Mouse (Mus musculus) heart, adult 9 months (tissue): ENCODE data around the gene Gm6993.
A peak's percentile ranks its signal among the peaks of the same experiment; 100 is the strongest.

Source experiments
- DNase-seq, 2 experiments: peaks; one replicate each; pipeline ENCODE4 v3.0.0; 2022; ENCODE audit warnings: low spot score in 2 of 2

Gm6993 gene

GRCm38 (mm10) chr12:31240470-31240869, at the start of gene Gm6993:
TSS of gene Gm6993 (plus strand) at chr12:31240770.
- no peak for DNase-seq

DNA sequence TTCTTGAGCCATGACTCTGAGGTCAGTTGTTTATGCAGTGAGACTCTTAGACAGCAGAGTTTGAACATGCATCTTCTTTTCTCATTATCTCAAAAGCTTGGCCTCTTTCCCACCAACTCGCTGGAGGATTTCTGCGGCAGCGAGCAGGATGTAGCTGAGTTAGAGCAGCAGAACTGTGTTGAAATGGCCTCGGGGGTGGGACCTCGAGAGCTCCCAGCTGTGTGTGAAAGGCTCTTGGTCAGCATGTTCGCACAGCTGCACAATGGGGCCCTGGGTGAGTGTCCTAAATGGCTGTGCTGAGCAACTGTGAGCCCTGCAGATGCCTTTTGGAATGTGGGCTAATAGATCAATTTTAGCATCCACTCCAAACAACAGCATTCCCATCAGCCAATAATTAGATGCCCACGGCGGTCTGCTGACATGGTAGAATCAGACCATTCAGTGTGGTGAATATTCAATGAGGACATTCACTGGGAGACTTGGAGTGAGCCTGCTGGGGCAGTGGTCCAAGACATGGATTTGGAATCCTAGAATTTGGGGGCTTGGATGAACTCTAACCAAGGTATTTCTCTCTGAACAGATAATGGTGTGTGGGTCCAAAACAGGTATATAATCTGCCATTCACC, 49.1 kb upstream of the Gm6993 start:
- DNase-seq: peak; percentile 91 to 92

GRCm38 (mm10) chr12:31202509-31202908, 38.1 kb upstream of the Gm6993 start:
- no peak for DNase-seq

GRCm38 (mm10) chr12:31203746-31204455, 36.7 kb upstream of the Gm6993 start:
- peak; percentile 41 to 42 for DNase-seq

DNA sequence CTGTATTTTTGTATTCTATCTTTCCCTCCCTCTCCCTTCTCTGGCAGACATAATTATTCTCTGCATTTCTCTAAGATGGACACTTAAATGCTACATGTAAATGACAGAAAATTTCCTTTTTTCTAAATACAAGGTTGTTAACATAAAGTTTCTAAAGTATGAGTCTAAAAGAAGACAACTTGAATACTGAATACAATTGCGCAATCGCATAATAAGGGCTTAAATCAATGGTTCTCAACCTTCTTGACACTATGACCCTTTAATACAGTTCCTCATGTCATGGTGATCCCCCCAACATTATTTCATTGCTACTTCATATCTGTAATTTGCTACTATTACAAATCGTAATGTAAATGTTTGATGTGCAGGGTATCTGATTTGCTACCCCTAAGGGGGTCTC, 35.7 kb upstream of the Gm6993 start:
- DNase-seq: no peak

GRCm38 (mm10) chr12:31205983-31206633, 34.5 kb upstream of the Gm6993 start:
- DNase-seq: no peak

DNA sequence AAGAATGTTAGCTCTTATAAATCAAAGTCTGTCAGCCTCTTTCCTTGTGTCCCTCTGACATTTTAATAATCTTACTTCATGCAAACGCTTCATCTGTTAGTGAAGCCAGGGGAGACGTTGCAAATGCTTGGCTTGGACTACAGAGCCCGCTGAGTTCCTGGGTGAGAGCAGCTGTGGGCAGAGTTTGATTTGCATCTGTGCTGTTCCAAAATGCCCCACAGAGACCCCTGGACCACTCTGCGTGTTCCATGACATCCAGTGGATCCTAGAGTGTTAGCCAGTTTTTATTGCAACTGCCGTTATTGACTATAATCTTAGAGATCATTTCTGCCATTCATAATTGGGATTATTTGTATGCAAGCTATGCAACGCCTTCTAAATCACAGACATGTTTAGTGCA, 31.8 kb upstream of the Gm6993 start:
- DNase-seq: no peak

GRCm38 (mm10) chr12:31209377-31209805, 31.2 kb upstream of the Gm6993 start:
- peak in 1 of 2 experiments; percentile 14 for DNase-seq

- DNase-seq: peak in 1 of 2 experiments; percentile 17
Measured at GRCm38 (mm10) chr12:31213556-31213955, 27.0 kb upstream of the Gm6993 start.

- no peak for DNase-seq
Measured at GRCm38 (mm10) chr12:31215003-31215402, 25.6 kb upstream of the Gm6993 start.

DNA sequence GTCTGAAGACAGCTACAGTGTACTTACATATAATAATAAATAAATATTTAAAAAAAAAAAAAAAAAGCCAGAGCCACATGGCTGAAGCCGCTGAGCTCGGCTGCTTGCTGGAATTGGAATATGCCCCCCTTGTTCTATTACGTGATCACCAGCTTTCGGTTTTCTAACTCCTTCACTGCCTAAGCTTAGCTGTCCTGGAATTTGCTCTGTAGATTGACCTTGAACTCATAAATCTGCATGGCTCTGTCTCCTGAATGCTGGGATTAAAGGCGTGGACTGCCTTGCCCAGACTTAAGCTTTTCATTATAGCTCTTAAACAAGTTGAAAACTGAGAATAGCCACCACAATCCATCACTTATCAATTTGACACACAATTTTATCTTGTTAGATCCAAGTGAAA, 23.3 kb upstream of the Gm6993 start:
- no peak for DNase-seq

- no peak for DNase-seq
Measured at GRCm38 (mm10) chr12:31218774-31219173, 21.8 kb upstream of the Gm6993 start.

DNA sequence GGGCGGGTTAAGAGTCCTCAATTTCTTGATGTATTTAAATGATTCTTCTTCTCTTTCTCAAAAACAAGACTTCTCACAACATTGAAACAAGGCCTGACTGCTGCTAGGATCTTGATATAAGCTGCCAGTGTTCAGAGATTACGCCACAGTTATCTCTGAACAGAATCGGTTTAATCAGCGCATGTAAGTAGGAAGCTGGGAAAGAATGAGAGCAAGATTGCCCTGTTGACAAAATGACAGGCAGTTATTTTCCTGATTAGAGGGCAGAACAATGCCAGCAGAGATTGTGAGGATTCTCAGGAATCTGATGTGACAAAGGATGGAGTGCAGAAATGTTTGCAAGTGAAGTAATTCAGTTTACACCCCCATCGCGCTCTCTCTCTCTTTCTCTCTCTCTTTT, 19.0 kb upstream of the Gm6993 start:
- DNase-seq: no peak

DNA sequence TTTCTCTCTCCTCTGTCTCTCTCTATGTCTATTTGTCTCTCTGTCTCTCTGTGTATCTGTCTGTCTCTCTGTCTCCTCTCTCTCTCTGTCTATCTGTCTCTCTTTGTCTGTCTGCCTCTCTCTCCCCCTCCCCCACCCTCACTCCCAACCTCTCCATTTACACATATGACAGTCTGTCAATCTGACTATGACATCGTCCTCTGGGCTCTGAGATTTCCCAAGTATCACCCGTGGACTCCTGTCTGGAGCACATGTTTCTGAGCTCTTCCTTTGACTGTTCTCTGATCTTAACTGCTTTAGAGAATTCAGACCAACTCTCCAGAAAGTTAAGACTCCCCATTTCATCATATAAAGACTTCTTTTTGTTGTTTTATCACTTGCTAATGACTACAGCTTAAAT, 18.3 kb upstream of the Gm6993 start:
- no peak for DNase-seq

GRCm38 (mm10) chr12:31222741-31223140, 17.8 kb upstream of the Gm6993 start:
- DNase-seq: no peak

GRCm38 (mm10) chr12:31225451-31225850, 15.1 kb upstream of the Gm6993 start:
- DNase-seq: no peak

DNA sequence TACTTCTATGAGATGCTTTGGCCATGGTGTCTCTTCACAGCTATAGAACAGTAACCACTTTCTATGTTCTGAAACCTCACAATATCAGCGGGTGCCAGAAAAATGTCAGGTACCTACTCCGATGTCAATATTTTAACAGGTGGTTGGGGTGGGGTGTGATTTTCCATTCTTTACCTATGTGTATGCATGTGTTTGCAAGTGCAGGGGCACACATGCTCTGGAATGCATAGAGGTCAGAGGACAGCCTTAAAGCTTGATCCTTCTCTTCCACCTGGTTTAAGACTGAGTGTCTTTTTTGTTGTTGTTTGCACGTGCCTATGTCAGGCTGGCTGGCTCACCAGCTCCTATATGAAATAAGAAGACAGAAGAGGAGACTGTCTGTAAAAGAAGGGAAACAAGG, 13.4 kb upstream of the Gm6993 start:
- DNase-seq: no peak

DNA sequence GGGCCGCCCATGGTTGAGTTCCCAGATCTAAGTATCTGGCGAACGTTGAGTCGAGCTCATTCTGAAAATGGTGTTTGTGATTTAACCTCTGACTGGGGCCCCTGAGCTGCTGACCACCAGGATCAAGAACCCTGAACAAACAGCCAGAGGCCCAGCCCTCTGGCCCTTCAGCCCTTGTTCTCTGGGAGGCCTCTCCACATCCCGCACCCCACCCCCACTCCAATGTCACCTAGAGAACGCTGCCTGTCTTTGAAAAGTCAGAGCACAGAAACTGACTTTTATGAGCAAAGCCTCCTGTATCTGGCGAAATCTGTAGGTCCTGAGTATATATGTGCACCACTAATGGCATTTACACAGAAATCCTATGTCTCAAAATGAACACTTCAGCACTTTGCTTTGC, 11.7 kb upstream of the Gm6993 start:
- no peak for DNase-seq

- DNase-seq: no peak
Measured at GRCm38 (mm10) chr12:31232635-31233034, 7.9 kb upstream of the Gm6993 start.

- no peak for DNase-seq
Measured at GRCm38 (mm10) chr12:31235018-31235417, 5.6 kb upstream of the Gm6993 start.

- DNase-seq: no peak
Measured at GRCm38 (mm10) chr12:31236861-31237595, 3.5 kb upstream of the Gm6993 start.

DNA sequence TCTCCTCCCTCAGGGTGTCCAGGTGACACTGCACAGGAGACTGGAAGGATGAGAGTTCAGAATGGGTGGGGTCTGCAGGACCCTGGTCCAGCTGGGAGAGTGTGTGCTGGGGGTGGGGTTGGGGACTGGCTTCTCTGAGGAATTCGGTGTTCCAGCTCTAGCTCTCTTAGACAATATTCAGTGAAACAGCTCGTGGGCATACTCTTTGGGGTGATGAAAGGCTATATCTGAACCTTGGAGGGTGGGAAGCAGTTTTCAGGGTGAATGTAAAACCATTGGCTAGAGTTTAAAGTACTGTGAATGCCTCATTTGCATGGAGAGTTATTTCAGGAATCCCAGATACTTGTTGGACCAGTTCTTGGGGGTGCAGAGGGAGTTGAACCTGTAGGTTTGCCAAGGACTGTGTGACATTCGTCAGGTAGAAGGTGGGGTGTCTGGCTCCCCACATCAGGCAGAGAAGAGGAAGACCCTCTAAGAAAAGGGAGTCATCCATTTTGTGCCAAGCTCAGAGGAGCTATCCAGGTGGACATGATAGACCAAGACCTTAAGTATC, 1.5 kb upstream of the Gm6993 start:
- DNase-seq: no peak
